Mouse (Mus musculus): ENCODE data around the gene Bzw2.

DNA sequence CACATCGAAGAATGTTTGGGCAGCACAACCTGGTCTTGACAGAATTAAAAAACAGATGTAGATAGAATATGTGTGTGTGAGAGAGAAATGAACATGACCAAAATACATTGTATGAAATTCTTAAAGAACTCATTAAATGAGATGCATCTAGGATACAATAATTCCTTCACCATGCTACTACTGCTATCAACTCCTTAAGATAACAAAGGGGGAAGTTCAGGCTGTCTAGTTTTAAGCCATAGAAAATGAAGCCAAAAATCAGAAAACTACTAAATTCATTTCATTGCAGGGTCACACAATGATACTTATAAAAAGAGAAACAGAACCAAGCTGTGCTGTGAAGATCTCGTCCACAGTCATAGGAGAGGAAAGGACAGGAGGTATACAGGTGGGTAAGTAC, 25.6 kb downstream of the Bzw2 start:
- no peak for TF ChIP-seq CTCF (IDR thresholded peaks at IDR 0.05)
- no peak for TF ChIP-seq EP300 (IDR thresholded peaks at IDR 0.05)
